Mouse (Mus musculus): ENCODE results near the gene Usf3.
A peak's percentile ranks its signal among the peaks of the same experiment; 100 is the strongest.

Usf3 gene

DNA sequence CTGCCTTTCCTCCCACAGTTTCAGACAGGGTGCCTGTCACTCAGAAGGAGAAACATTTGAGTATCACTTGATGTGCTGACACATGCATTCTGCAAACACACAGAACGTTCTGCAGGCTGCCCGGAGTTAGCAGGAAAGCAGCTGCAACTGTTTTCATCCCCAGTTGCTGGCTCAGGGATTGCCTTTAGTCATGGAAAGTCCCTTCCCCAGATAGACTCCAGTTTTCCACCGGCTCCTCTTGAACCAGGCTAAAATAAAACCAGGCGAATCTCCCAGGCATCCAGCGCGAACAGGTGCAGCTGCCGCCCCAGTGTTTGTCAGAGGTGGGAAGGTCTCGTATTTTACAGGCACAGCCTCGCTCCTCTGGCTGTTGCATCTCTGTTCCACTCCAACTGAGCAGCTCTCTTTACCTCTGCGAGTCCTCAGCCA is 65.8 kb downstream of the Usf3 start:
- DNase-seq (ENCODE audit: low spot score in 2 of 2): no peak

DNA sequence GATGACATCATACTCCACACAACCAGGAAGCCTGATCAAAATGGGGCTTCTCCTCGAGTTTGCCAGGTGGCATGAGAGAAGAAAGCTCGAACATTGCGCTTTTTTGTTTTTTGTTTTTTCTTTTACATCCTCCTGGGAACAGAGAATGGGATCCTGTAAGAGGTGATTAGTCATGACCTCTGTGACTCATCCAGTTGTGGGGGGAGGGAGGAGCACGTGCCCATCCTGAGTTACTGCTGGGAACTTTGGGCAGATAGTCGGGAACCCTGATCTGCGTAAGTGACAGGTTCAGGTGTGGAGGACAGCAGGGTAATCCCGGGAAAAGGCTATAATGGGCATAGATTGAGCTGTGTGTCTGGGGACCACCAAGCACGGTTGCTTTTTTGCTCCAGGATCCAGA is 67.4 kb downstream of the Usf3 start:
- DNase-seq (ENCODE audit: low spot score in 2 of 2): no peak

DNA sequence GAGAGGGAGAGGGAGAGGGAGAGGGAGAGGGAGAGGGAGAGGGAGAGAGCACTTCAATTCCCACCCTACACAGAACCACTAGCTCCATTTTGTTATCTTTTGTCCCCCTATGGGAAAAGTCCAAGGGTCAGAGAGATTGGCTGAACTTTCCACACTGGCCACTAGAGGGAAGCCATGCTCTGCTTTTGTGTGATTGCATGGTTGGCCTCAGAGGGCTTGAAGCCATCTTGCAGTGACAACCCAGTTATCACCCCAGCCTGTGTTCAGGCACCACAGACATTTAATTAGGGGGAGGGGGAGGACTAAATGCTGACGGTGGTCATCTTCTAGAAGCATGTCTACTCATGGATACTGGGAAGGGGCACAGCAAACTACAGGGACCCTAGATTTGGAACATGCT is 69.6 kb downstream of the Usf3 start:
- DNase-seq (ENCODE audit: low spot score in 2 of 2): peak; percentile 55 to 72

DNA sequence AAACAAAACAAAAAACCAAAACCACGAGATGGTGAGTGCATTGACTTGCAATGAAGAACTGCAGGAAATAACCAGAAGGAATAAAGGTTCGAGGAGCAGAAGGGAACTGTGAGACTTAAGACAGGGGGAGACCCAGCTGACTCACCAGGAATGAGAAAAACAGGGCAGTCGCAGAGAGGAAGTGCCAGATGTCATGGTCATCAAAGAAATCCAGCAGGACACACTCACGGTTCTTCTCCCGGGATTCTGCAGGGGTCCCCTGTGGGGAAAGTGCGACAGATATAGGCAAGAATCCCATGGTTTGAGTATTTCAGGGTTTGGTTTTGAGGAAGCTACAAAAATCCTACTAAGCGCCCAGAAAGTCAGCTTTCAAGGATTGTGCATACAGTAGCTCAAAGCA is 70.3 kb downstream of the Usf3 start:
- no peak for DNase-seq (ENCODE audit: low spot score in 2 of 2)

DNA sequence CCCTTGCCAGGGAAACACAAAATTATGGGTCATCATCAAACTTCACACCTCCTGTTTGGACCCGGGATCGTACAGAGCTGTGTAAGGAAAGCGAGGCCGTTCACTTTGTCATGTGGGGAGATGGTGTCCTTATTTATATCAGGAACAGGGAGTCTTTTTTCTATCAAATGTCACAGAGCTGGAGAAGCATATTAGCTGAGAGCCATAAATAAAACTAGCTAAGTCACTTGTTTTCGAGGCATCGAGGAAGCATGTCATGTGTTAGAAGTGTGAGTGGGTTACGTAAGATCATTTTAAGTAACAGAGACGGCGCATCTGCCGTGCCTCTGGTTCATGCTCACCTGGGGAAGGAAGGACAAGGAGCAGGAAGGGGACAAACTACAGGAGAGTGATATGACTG is 76.9 kb downstream of the Usf3 start:
- no peak for DNase-seq (ENCODE audit: low spot score in 2 of 2)

DNA sequence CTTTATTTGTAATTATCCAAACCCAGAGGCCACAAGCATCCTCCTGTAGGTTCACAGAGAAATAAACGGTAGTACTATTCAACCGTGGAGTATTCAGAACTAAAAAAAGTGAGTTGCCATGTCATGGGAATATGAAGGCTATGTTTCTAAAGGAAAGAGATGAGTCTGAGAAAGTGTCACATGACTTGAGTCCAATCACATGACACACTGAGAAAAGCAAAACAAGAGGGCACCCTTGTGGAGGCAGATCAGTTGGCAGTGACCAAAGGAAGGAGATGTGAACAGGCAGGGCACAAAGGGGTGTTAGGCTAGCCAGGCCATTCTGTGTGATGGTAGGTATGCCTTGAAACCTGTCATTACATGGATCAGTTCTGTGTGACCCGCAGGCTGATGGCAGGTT is 79.7 kb downstream of the Usf3 start:
- DNase-seq (ENCODE audit: low spot score in 2 of 2): no peak

DNA sequence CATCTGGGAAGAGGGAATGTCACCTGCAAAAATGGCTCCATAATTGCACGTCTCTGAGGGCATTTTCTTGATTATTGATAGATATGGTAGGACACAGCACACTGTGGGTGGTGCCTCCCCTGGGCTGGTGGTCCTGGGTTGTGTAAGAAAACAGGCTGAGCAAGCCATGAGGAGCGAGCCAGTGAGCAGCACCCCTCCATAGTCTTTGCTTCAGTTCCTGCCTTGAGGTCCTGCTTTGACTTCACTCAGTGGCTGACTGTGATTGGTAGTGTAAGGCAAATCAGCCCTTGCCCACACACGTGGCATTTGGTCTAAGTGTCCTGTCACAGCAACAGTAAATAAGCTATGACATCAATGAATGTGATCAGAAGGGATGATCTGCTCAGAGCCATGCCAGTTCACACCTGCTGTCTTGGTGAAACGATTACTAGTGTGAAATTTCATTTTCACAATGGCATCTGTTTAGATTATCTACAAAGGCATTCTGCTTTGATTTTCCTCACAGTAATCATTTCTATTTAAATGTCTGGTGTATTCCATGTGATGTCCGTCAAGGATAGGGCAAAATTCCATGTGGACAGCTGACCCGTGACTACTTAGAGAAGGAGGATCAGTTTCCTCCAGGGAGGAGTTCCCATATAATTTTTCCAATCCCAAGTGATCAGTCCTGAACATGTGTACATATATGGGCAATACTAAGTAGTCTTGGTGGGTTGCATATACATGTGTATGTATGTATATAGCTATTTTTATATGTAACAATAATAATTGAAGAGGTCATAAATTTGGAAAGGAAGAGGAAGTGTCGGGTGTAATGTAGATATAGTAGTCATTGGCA is 81.0 kb downstream of the Usf3 start:
- no peak for DNase-seq (ENCODE audit: low spot score in 2 of 2)

DNA sequence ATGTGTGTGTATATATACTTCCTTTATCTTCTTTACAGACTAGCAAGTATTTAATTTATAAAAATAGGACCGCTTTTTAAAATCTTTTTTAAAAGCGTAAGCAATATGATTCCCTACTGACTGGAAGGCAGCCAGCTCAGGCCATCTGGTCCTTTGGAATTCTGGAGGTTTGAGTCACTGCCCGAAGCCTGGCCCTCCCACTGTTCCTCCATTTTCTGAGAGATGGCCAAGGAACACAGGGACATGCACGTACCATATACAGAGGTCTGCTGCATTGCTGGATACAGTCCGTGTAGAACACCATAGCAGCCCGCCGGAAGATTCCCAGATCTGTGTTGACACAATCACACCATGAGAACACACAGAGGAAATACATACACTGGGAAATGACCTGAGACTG is 81.7 kb downstream of the Usf3 start:
- no peak for DNase-seq (ENCODE audit: low spot score in 2 of 2)

DNA sequence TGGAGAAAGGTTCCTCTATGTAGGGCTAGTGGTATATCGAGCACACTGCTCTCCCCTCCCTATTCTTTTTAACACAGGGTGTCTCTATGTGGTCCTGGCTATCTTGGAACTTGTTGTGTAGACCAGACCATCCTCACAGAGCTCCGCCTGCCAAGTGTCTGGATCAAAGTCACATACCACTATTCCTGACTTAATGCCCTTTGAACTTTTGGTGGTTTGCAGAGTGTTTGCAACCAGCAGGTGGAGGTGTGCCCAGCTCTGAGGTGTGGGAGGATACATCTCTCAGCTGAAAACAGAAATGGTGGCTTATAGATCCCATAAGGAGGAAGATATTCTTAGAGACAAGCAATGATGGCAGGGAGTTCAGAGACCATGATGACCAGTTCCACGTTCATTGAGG is 84.4 kb downstream of the Usf3 start:
- no peak for DNase-seq (ENCODE audit: low spot score in 2 of 2)

DNA sequence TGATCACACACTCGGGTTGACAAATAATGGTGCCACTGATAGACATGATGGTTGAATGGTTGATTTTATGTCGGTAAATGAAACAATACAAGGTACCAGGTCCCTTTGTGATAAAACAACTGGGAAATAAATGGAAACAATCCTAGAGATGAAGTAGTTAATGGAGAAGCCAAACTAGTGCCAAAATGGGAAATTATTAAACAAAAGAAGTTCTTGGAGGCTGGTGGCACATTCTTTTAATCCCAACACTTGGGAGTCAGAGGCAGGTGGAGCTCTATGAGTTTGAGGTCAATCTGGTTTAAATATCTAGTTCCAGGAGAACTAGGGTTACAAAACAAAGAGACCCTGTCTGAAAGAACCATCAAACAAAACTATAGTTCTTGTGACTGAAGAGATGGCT is 91.9 kb downstream of the Usf3 start:
- no peak for DNase-seq (ENCODE audit: low spot score in 2 of 2)

DNA sequence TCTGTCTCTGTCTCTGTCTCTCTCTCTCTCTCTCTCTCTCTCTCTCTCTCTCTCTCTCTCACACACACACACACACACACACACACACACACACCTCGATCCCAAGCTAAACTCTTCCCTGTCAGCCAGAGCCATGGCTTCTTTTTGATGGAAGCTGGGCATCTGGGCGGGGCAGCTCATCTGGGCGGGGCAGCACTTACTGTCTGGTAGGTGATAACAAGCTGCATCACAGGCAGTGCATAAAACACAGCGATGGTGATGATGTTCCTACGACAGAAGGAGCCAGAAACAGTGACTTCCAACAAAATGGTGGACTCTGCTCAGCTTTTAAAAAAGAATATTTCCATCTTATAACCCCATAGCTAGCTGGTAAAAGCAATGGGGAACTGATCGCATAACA is 92.5 kb downstream of the Usf3 start:
- no peak for DNase-seq (ENCODE audit: low spot score in 2 of 2)

DNA sequence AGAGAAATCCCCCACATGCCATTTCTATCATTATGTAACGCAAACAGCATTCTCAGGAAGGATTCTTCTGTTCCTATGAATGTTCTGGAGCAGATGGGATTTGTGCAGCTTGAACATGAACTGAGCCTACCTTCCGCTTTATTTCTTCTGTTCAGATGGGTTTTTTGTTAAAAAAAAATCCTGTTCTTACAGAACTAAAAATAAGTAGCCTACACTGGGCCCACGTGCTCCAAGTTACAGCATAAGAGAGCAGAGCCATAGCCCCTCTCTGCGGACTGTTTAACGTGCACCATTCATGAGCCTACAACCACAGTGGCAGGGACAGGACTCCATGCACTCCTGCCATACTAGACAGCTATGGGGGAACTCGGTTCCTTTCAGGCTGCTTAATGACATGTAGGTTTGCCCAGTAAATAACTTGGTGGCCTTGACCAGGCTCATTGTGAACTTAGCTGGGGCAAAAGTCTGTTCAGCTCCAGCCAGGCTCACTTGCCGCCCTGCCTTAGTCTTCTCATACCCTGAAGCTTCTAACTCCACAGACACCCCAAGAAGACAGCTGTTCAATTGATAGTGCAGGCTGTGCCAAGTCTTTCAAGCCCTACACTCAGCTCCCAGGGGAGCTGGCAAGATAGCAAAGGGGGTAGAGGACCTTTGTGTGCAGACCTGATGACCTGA is 95.6 kb downstream of the Usf3 start:
- DNase-seq (ENCODE audit: low spot score in 2 of 2): no peak

DNA sequence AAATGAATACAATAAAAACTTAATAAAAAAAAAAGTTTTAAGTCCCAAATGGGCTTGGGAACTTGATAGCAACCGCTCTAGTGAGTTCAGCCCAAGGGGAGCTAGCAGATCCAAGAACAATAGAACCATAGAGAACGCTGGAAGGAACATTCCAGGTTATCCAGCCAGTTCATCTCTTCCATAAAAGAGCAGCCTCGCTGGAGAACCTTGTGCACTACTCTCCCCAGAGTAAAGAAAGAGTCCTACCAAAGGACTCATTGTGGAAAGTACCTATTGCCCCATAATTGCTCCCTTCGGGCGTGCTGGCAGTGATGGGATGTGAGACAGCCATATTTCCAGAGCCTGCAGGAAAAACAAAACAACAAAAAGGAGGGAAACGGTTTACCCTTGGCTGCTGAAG is 96.5 kb downstream of the Usf3 start:
- DNase-seq (ENCODE audit: low spot score in 2 of 2): no peak

DNA sequence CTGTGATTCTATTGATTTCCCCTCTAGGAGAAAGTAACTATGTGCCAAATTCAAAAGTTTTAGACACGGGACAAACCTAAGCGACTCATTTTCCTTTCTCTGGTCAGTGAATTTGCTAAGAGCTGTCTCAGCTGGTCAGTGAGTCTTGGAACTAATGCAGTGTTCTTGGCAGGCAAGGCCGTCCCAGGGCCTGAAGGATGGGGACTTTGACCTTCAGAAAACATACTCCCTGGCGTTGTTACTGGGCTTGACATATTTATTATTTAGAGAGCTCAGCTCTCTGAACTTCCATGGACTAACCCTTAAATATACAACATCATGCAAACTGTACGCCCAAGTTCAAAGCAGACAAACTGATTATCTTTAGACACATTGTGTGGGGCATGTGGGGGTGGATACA is 97.6 kb downstream of the Usf3 start:
- DNase-seq (ENCODE audit: low spot score in 2 of 2): peak in 1 of 2 experiments; percentile 42

DNA sequence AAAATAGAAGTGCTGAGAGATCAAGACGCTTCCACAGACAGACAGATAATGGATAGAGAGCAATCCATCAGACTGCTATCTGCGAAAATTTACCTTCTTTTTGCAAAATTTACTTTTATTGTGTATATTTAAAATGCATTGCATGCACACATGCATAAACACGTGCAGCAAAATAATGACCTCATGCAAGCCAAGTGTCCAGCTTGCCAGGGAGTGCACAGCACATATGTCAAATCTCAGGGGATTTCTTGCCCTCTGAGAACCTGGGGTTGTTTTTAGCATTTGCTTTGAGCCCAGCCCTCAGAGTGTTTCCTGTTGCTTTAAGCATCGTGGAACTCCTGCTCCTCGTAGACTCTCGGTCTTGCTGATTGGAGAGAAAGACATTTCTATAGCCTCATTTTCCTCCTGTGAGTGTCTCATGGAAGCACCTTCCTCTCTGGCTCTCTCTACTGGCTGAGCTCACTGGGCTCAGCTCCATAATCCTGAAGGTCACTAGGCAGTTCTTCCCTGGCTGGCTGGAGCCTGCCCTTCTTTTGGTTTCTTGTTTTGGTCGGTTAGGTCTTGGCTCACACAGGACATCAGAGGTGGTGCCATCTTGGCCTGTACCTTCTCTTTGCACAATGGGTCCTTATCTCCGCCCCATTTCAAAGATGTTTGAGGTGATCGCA is 98.5 kb downstream of the Usf3 start:
- no peak for DNase-seq (ENCODE audit: low spot score in 2 of 2)

Data from urinary bladder, postnatal 4 days (tissue).